Mouse (Mus musculus): ENCODE data around the gene Taok3. TPM values are rescaled to one million over a fixed set of nuclear protein-coding genes. Genes with fewer than 3 reads are reported as not detected.
A peak's percentile ranks its signal among the peaks of the same experiment; 100 is the strongest.

Gene Taok3
- polyA plus RNA-seq, 1 experiment from 2014 or later: 16.4 TPM

GRCm38 (mm10) chr5:117120489-117121466 lies 849 bp downstream of the Taok3 start:
- 2% methylated on average over 40 of the region's 40 CpGs for WGBS
- H3K9me3 ChIP-seq: no peaks in the 10 kb centered on the region
- H3K27ac ChIP-seq: peak overlapping the region; percentile 85
- H3K4me1 ChIP-seq (replicated peaks): peaks cover 35% of the 10 kb centered on the region
- peak overlapping the region; percentile 87 for H3K4me3 ChIP-seq
- no peaks in the 10 kb centered on the region for H3K36me3 ChIP-seq
- peaks cover 30% of the 10 kb centered on the region for H3K27me3 ChIP-seq (ENCODE audit: insufficient read depth, poor library complexity, severe bottlenecking)
- DNase-seq (ENCODE audit: low spot score): no peak

- H3K4me1 ChIP-seq (replicated peaks): peaks cover 32% of the 10 kb centered on the region
- H3K27ac ChIP-seq: no peak overlapping the region
- 4% methylated on average over 2 of the region's 2 CpGs for WGBS
- H3K36me3 ChIP-seq: no peaks in the 10 kb centered on the region
- H3K4me3 ChIP-seq: peak overlapping the region; percentile 87; the same call in 1 of the 2 replicates
- H3K27me3 ChIP-seq (ENCODE audit: insufficient read depth, poor library complexity, severe bottlenecking): peaks cover 30% of the 10 kb centered on the region
- no peaks in the 10 kb centered on the region for H3K9me3 ChIP-seq
- no peak for DNase-seq (ENCODE audit: low spot score)
Observed at GRCm38 (mm10) chr5:117121657-117122056, 1.7 kb downstream of the Taok3 start.

- DNase-seq (ENCODE audit: low spot score): no peak
- Histone ChIP-seq H3K36me3 (no peaks in the 10 kb centered on the region), H3K4me1 (replicated peaks) (peaks cover 32% of the 10 kb centered on the region), H3K27me3 (ENCODE audit: insufficient read depth, poor library complexity, severe bottlenecking) (peaks cover 30% of the 10 kb centered on the region), H3K9me3 (no peaks in the 10 kb centered on the region), H3K27ac (no peak overlapping the region), H3K4me3 (no peak overlapping the region)
- 92% methylated on average over 6 of the region's 6 CpGs for WGBS
Observed at GRCm38 (mm10) chr5:117123102-117123501, 3.2 kb downstream of the Taok3 start.

- H3K36me3 ChIP-seq: no peaks in the 10 kb centered on the region
- H3K27me3 ChIP-seq (ENCODE audit: insufficient read depth, poor library complexity, severe bottlenecking): peaks cover 30% of the 10 kb centered on the region
- no peaks in the 10 kb centered on the region for H3K9me3 ChIP-seq
- WGBS: 89% methylated on average over 4 of the region's 4 CpGs
- peaks cover 29% of the 10 kb centered on the region for H3K4me1 ChIP-seq (replicated peaks)
- no peak overlapping the region for H3K27ac ChIP-seq
- no peak for DNase-seq (ENCODE audit: low spot score)
- no peak overlapping the region for H3K4me3 ChIP-seq
Observed at GRCm38 (mm10) chr5:117123840-117124239, 3.9 kb downstream of the Taok3 start.

- DNase-seq (ENCODE audit: low spot score): no peak
- Histone ChIP-seq H3K4me3 (no peak overlapping the region), H3K4me1 (replicated peaks) (peaks cover 15% of the 10 kb centered on the region), H3K27me3 (ENCODE audit: insufficient read depth, poor library complexity, severe bottlenecking) (peaks cover 26% of the 10 kb centered on the region), H3K27ac (no peak overlapping the region), H3K9me3 (no peaks in the 10 kb centered on the region), H3K36me3 (no peaks in the 10 kb centered on the region)
- 83% methylated on average over 16 of the region's 16 CpGs for WGBS
Observed at GRCm38 (mm10) chr5:117125482-117126346, 5.8 kb downstream of the Taok3 start.

- H3K27ac ChIP-seq: no peak overlapping the region
- H3K27me3 ChIP-seq (ENCODE audit: insufficient read depth, poor library complexity, severe bottlenecking): peaks cover 12% of the 10 kb centered on the region; the same call in 1 of the 2 replicates
- peaks cover 2% of the 10 kb centered on the region; the same call in 1 of the 2 replicates for H3K4me1 ChIP-seq (replicated peaks)
- 89% methylated on average over 4 of the region's 4 CpGs for WGBS
- H3K36me3 ChIP-seq: no peaks in the 10 kb centered on the region
- no peak for DNase-seq (ENCODE audit: low spot score)
- no peak overlapping the region for H3K4me3 ChIP-seq
- no peaks in the 10 kb centered on the region for H3K9me3 ChIP-seq
Observed at GRCm38 (mm10) chr5:117127051-117127450, 7.1 kb downstream of the Taok3 start.

GRCm38 (mm10) chr5:117130726-117131125 lies 10.8 kb downstream of the Taok3 start:
- H3K9me3 ChIP-seq: no peaks in the 10 kb centered on the region
- no peak for DNase-seq (ENCODE audit: low spot score)
- 96% methylated on average over 15 of the region's 15 CpGs for WGBS
- H3K4me1 ChIP-seq (replicated peaks): peaks cover 14% of the 10 kb centered on the region
- no peaks in the 10 kb centered on the region for H3K36me3 ChIP-seq
- no peak overlapping the region for H3K4me3 ChIP-seq
- H3K27me3 ChIP-seq (ENCODE audit: insufficient read depth, poor library complexity, severe bottlenecking): no peaks in the 10 kb centered on the region
- H3K27ac ChIP-seq: no peak overlapping the region

- DNase-seq (ENCODE audit: low spot score): no peak
- no peaks in the 10 kb centered on the region for H3K27me3 ChIP-seq (ENCODE audit: insufficient read depth, poor library complexity, severe bottlenecking)
- H3K9me3 ChIP-seq: no peaks in the 10 kb centered on the region
- peak overlapping the region; percentile 3; the same call in 1 of the 2 replicates for H3K27ac ChIP-seq
- peaks cover 24% of the 10 kb centered on the region for H3K4me1 ChIP-seq (replicated peaks)
- WGBS: 86% methylated on average over 17 of the region's 17 CpGs
- no peak overlapping the region for H3K4me3 ChIP-seq
- H3K36me3 ChIP-seq: no peaks in the 10 kb centered on the region
Observed at GRCm38 (mm10) chr5:117133446-117134065, 13.6 kb downstream of the Taok3 start.

- no peak for DNase-seq (ENCODE audit: low spot score)
- no peak overlapping the region for H3K4me3 ChIP-seq
- 0 out of 2 replicates have a peak overlapping the region, but pooled peaks have one; percentile 3 for H3K27ac ChIP-seq
- no peaks in the 10 kb centered on the region for H3K27me3 ChIP-seq (ENCODE audit: insufficient read depth, poor library complexity, severe bottlenecking)
- peaks cover 24% of the 10 kb centered on the region for H3K4me1 ChIP-seq (replicated peaks)
- 79% methylated on average over 19 of the region's 19 CpGs for WGBS
- no peaks in the 10 kb centered on the region for H3K9me3 ChIP-seq
- H3K36me3 ChIP-seq: no peaks in the 10 kb centered on the region
Observed at GRCm38 (mm10) chr5:117134066-117134888, 14.3 kb downstream of the Taok3 start.

GRCm38 (mm10) chr5:117134889-117135456 lies 15.0 kb downstream of the Taok3 start:
- peaks cover 24% of the 10 kb centered on the region for H3K4me1 ChIP-seq (replicated peaks)
- no peaks in the 10 kb centered on the region for H3K36me3 ChIP-seq
- DNase-seq (ENCODE audit: low spot score): no peak
- no peaks in the 10 kb centered on the region for H3K9me3 ChIP-seq
- H3K27ac ChIP-seq: peak overlapping the region; percentile 73
- WGBS: 82% methylated on average over 3 of the region's 3 CpGs
- H3K27me3 ChIP-seq (ENCODE audit: insufficient read depth, poor library complexity, severe bottlenecking): no peaks in the 10 kb centered on the region
- H3K4me3 ChIP-seq: no peak overlapping the region

- WGBS: 39% methylated on average over 9 of the region's 9 CpGs
- Histone ChIP-seq H3K27me3 (ENCODE audit: insufficient read depth, poor library complexity, severe bottlenecking) (no peaks in the 10 kb centered on the region), H3K9me3 (no peaks in the 10 kb centered on the region), H3K4me3 (peak overlapping the region; percentile 9; the same call in 1 of the 2 replicates), H3K36me3 (no peaks in the 10 kb centered on the region), H3K27ac (peak overlapping the region; percentile 73), H3K4me1 (replicated peaks) (peaks cover 33% of the 10 kb centered on the region)
- DNase-seq (ENCODE audit: low spot score): peak; percentile 50
Observed at GRCm38 (mm10) chr5:117135869-117136268, 15.9 kb downstream of the Taok3 start.

All from hindbrain, embryonic 10.5 days (tissue).